Mouse (Mus musculus) hematopoietic stem cell, adult 5-6 weeks (primary cell): ENCODE measurements around the gene Saa1. TPM values are rescaled to one million over a fixed set of nuclear protein-coding genes. Genes with fewer than 3 reads are reported as not detected.
"Not testable (repeated sequence)": the region's sequence is repeated elsewhere in the genome, so short reads cannot be mapped to it uniquely, and the experiment has no call there.

Experiments used
- ATAC-seq, 2 experiments: fragments of 125-278 bp in 1 of 2; replicated peaks in 1 of 2; 2 replicates each; pipeline ENCODE4 v1.8.0; 2016 to 2017; ENCODE audit warnings: inconsistent platforms in 2 of 2, mild to moderate bottlenecking in 2 of 2, moderate number of reproducible peaks in 2 of 2, low read depth in 1 of 2, moderate TSS enrichment in 1 of 2; ENCODE audit not compliant: low FRiP score in 2 of 2, poor library complexity in 2 of 2, severe bottlenecking in 2 of 2, insufficient read depth in 1 of 2, low TSS enrichment in 1 of 2
- total RNA-seq: library from RNA; stranded (forward); fragments of 172-1452, 232-1000 nt; gene quantifications from 2 replicates; pipeline ENCODE4 v1.2.3, GENCODE M21; 2017

Gene Saa1
- total RNA-seq: not detected in 2 replicates

- ATAC-seq: not testable (repeated sequence)
Observed at GRCm38 (mm10) chr7:46742880-46743279, at the start of gene Saa1. Gene Saa1 (minus strand): TSS chr7:46742980.

DNA sequence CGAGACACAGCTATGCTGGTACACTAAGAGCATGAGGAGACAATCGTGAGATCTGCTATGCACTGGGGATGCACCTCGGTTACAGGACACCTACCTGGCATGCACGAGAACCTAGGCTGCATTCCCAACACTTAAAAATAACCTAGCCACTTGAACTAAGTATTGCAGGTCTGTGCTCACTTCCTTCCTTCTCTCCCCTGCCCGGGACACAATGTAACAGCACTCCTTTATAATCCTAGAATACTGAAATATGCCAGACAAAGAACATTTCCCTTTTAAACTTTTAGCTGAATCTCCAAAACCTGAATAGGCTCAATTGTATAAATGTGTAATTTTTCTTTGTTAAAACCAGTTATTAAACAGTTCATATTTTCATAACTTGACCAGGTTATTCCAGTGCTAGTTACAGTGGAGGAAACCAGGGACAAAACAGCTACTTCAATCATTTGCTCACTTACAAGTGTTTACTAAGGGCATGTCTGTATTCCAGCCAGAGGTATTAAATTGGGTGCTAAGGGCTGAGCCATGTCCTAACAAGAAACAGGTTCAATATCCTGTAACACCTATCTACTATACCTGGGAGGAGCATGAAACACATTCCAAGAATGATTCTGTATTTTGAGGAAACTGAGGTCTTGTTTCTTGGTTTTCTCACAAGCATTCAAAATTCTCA, 46.5 kb upstream of the Saa1 start:
- ATAC-seq: no peak

DNA sequence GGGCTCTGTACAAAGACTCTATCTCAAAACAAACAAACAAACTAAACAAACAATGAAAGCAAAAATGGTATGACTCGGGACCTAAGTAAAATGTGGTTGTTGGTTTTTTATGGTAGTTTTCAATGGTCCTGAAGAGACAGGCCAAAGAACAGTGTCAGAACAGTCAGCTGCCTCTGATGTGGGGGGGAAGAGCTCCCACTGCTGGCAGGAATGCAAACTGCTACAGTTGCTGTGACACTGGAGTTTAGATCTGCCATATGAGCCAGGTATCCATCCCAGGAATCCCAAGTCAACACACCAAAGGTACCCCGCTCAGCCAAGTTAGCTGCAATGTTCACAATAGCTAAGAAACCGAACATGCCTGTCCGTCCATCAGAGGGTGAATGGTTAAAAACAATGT, 27.9 kb upstream of the Saa1 start:
- ATAC-seq: peak; percentile 76 to 84

DNA sequence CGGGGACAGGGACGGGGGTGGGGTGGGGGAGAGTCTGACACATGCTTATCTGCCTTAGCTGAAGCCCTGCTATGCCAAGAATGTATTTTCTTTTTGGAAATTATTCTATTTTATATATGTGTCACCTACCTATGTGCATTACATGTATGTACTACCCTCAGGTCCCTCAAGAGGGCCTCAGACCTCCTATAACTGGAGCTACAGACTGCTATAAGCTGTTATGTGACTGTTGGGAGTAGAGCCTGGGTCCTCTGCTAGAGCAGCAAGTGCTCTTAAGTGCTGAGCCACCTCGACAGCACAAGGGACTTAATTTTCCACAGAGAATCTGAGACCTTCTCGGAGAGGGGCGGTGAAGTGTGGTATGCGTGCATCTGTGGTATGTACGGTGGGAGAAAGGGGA, 25.7 kb upstream of the Saa1 start:
- no peak for ATAC-seq

DNA sequence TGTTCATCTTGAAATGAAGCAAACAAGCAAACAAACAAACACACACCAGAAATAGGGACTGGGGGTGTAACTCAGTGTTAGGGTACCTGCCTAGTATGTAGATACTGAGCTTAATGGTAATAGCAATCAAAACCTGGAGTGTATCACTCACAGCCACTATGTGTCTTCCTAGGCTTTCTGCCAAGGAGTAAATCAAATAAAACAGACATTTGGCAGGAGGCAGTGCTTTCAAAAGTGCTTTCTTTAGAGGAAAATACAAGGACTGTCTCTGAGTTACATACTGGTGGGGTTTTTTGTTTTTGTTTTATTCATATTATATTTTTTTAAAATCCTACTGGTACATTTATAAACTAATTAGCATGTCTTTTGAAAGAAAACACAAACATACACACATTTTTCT, 24.6 kb upstream of the Saa1 start:
- ATAC-seq: no peak

DNA sequence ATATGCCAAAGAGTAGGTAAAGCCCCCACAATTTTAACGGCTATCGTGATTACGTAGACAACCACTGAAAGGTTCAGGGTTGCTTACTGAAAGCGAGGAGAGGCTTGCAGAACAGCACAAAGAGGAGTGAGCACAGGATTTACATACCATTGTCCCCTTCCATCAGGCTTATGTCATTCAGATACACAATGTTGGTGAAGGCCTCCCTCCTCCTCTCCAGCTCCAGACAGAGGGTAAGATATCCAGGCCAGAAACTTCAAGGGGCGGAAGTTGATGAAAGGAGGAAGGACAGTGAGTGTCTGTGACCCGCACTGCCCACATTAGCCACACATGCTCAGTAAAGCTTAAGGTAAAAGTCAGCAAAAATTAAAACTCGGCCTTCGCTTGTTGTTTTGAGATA, 21.9 kb upstream of the Saa1 start:
- ATAC-seq: no peak

GRCm38 (mm10) chr7:46762601-46763000, 19.8 kb upstream of the Saa1 start:
- no peak for ATAC-seq

GRCm38 (mm10) chr7:46761049-46761795, 18.4 kb upstream of the Saa1 start:
- ATAC-seq: no peak

DNA sequence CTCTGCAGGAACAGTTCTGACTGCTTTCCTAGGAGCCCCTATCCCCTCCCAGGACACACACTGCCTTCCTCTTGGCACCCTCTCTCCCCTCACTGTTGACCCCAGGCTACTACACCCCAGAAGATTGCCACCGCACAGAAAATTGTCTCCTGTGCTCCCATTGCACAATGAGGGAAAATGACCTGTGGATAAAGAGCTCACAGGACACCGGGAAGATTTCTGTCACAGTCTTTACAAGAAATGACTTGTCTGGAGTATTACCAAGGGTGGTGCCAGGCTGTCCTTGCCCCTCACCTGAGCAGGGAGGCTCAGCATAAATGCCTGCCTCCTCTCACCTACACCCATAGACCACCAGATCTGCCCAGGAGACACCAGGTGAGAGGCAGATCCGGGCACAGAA, 8.7 kb upstream of the Saa1 start, which contains the start of gene Saa2:
Gene Saa2, plus strand, starts transcription at position 301 of the 400 bp plus-strand sequence.
- ATAC-seq: no peak

DNA sequence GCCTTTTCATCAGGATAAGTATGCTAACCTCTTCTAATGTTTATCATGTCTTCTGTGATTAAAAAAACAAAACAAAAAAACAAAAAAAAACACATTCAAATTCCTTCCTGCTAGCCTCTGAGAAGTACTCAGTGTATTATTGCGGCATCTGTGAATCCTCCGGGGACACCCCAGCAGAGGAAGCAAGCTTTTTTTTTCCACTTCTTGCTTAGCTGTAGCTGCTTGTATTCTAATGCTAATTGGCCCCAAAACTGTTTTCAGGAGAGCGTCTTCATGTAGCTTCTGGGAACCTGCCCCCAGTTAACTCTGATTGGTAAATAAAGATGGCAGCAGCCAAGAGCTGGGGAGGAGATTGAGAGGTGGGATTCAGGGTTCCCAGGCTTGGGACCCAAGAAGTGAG, 5.7 kb upstream of the Saa1 start:
- ATAC-seq: no peak

DNA sequence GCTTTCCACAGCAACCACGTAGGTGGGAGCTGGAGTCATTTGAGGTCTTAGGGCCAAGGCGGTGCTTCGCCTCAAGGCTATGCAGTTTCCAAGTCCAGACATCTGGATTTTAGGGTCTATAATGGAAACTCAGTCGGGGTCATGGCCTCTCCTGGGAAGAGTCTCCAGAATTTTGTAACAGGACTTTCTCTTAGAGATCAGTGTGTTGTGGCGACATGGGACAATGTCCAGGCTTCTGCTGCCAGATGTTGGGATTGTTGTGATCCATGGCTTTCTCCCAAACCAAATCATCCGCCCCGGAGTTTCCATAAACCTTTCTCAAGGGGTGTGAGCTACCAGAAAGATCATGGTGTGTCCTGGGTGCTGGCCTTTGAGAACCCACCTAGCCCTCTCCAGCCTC, 3.6 kb upstream of the Saa1 start:
- no peak for ATAC-seq

DNA sequence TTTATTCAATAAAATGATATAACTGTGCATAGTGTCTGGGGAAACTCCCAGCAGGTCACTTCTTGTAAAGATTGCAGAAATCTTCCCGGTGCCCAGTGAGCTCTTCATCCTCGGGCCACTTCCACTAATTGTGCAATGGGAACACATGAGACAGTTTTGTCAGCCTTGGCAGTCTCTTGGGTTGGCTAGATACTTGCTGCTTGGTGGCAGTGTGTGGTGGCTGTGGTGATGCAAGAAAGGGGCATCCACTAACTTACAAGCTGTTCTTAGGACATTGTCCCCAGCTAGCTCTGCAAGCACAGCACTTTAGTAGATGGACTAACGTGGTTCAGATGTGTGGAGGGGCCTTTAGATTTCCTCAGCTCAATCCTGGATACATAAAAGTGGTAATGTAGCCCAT, 3.0 kb upstream of the Saa1 start:
- no peak for ATAC-seq

- not testable (repeated sequence) for ATAC-seq
Observed at GRCm38 (mm10) chr7:46740041-46740440, 2.7 kb downstream of the Saa1 start.

DNA sequence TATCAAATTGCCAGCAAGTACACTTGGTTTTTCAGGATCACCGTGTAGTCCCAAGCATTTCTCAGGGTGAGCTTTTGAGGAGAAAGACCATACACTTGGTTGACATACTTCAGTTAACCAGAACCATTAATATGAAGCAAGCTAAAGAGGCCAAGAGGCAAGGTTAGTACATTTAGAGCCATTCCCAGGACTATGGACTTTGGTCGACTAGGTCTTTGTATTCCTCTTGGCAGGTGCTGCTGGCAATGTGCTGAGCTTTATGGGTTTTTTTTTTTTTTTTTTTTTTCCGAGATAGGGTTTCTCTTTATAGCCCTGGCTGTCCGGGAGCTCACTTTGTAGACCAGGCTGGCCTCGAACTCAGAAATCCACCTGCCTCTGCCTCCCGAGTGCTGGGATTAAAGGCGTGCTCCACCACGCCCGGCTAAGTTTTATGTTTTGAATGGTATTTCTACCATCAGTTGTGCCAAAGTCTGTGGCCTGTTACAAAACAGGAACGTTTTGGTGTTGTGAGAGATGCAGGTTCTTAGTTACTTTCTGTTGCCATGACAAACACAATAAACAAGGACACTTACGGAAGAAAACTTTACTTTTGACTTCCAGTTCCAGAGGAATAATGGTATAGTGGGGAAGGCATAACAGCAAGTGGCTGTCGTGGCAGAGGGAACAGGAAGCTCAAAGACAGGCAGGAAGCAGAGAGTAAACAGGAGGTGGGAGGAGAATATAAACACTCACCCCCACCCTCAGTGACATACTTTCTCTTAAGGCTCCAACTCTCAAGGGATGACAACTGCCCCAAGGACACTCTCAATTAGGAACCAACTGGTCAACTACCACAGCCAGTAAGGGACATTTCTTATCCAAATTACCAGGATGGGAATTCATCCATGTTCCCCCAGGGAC, 4.0 kb downstream of the Saa1 start:
- ATAC-seq: no peak

DNA sequence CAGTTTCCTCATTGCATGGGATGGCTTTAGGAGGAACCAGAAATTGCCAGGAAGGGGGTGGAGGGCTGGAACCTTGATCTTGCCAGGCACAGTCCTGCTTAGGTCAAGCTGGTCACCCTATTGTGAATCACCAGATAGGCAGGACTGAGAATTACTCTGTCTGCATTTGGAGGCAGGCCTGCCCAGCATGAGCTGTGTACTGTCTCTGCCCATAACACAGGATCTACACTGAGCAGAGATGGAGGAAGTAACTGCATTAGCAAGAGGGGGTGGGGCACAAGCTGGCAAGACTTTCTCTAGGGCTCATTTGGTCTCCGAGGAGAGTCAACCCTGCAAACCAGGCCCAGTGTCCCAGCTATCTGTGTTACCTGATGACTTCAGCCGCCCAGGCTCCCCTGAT, 7.8 kb downstream of the Saa1 start:
- ATAC-seq: 0 out of 4 replicates have a peak, but pooled peaks of 1 of the 2 experiments have one; percentile 17

DNA sequence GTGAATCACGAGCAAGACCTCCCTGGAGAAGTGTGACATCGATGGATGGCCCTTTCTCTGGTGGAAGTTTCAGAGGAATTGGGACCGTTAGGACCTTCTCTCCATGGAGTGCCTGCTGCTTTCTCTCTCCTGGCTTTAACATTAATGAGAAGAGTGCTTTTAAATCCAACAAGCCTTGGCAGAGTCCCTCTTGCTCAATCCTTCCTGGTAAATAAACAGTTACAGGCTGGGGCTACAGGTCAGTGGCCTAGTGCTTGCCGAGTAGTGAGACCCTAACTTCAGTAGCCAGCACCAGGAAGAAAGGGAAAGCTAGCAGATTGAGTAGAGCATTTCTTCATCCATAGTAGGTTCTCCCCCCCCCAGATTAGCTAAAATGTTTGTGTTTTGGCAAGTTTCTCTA, 10.3 kb downstream of the Saa1 start, which contains the start of gene Saa4:
Gene Saa4, minus strand, starts transcription at position 146 of the 400 bp plus-strand sequence.
- ATAC-seq: no peak

DNA sequence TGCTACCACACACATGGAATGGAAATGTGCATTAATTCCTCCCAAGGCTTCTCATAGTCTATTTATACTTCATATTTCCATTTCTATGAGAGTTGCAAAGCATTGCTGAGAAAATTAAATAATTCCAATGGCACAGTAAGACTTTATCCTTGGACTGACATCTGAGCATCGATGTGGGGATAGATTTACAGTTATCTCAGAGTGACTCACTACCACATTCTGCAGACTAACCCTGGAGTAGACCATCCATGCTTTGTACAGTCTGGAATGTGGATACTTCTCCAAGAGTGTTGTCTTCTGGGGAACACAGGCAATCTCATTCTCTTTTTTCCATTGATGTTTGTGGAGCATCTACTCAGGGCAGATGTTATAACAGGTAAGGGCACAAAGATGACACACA, 15.2 kb downstream of the Saa1 start:
- no peak for ATAC-seq

DNA sequence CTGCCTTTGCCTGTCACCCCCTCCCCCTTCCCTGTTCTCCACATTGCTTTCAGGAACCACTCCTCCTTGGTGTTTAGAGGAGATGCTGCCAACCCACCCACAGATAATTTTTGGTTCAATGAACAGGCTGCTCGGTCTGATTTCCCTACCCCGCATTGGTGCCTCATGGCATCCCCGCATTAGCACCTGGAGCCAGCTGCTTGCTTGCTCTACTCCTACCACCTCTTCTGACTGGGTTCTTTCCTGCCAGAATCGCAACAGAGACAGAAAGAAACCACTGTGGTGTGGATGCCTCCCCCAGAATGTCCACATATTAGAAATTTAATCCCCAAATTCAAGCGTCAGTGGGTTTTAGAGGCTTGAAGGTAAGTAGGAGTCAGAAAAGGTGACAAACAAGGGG, 18.4 kb downstream of the Saa1 start:
- ATAC-seq: no peak
